Mouse (Mus musculus): ENCODE data around the gene Dgki. TPM values are rescaled to one million over a fixed set of nuclear protein-coding genes. Genes with fewer than 3 reads are reported as not detected.

The Dgki gene
- total and polyA plus RNA-seq, 3 experiments, result not detected

DNA sequence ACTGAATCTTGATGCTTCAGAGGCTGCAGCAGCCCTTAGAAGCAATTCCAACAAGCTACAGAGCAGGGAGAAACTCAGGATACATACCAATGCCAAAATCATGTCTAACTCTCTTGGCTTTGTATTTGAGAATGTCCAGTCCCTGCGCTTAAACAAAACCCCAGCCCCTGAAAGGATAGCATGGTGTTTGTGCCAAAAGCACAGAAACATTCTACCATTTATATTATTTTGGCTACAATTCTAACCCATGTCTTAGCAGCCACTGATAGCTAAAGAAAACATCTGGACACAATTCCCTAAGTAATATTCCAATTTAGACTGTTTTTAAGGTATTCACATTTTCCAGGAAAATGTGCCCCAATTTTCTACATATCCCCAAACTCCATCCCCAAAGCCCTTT is 269.0 kb downstream of the Dgki start:
- H3K27me3 ChIP-seq (ENCODE audit: control insufficient read depth in 1 of 2, insufficient read depth in 2 of 2, low read length in 2 of 2), result no peaks in the 10 kb centered on the region
- no peaks in the 10 kb centered on the region for H3K9me3 ChIP-seq (replicated peaks; ENCODE audit: insufficient read depth, low read length)
- H3K9ac ChIP-seq (ENCODE audit: control insufficient read depth, low read depth, low read length, poor library complexity, severe bottlenecking), result no peak overlapping the region
- no peak overlapping the region for H3K27ac ChIP-seq (ENCODE audit: control insufficient read depth, low read depth, low read length)
- no peaks in the 10 kb centered on the region for H3K4me1 ChIP-seq (ENCODE audit: control insufficient read depth in 1 of 2, insufficient read depth in 2 of 2, low read length in 2 of 2)
- no peak overlapping the region for H3K4me3 ChIP-seq (ENCODE audit: control insufficient read depth in 1 of 2, insufficient read depth in 1 of 2, low read depth in 2 of 2, low read length in 2 of 2)
- no peak for DNase-seq (ENCODE audit: low read depth, low spot score)
- no peaks in the 10 kb centered on the region for H3K79me2 ChIP-seq (ENCODE audit: control insufficient read depth, insufficient read depth, low read length, poor library complexity)
- H3K36me3 ChIP-seq (ENCODE audit: control insufficient read depth in 1 of 2, insufficient read depth in 2 of 2, low read length in 2 of 2), result no peaks in the 10 kb centered on the region
- no peak for TF ChIP-seq JUND (IDR thresholded peaks at IDR 0.05; ENCODE audit: low read depth, low read length)
- TF ChIP-seq CHD1 (IDR thresholded peaks at IDR 0.05; ENCODE audit: low read depth, low read length), result no peak
- TF ChIP-seq RAD21 (IDR thresholded peaks at IDR 0.05; ENCODE audit: low read depth, low read length), result no peak
- TF ChIP-seq TCF12 (IDR thresholded peaks at IDR 0.05; ENCODE audit: low read depth, low read length), result no peak
- TF ChIP-seq SMC3 (IDR thresholded peaks at IDR 0.05; ENCODE audit: low read depth, low read length), result no peak
- no peak for TF ChIP-seq BHLHE40 (IDR thresholded peaks at IDR 0.05; ENCODE audit: borderline replicate concordance, low read depth, low read length)
- TF ChIP-seq MAFK (IDR thresholded peaks at IDR 0.05; ENCODE audit: borderline replicate concordance, low read depth, low read length), result no peak
- no peak for TF ChIP-seq E2F4 (IDR thresholded peaks at IDR 0.05; ENCODE audit: borderline replicate concordance, low read depth, low read length)
- TF ChIP-seq UBTF (IDR thresholded peaks at IDR 0.05; ENCODE audit: borderline replicate concordance, insufficient read depth, low read depth, low read length), result no peak

DNA sequence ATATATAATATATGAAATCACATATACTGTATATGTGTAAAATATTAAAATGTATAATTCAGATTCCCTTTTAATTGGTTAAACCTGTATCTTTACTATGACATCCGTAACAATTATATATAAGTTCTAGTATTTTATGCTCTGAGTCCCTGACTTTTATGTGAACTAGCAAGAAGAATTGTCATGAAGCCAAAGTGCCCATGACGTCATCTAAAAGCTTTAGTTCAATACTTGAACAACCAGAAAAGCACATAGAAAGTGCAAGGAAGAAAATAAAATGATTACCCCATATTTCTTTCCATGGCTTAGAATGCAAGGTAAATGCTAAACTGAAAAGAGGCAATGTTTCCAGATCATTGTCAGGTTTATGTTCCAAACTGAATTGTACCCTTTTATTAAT is 269.6 kb downstream of the Dgki start:
- H3K27me3 ChIP-seq (ENCODE audit: control insufficient read depth in 1 of 2, insufficient read depth in 2 of 2, low read length in 2 of 2), result no peaks in the 10 kb centered on the region

DNA sequence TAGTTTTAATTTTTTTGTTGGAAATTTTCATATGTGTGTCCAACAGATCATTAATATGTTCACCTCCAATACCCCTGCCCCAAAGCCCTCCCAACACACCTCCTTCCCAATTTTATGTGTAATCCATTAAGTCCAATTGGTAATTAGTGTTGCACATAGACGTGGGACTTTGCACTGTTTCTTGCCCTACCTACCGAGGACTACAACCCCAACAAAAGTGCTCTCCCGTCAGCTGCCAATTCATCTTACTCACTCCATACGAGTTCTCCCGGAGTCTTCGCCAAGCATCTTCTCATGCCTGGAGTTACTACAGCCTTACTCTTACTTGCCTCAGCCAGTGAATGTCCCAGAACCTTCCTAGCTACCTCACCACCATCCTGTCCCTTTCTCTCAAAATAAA is 271.1 kb downstream of the Dgki start:
- Histone ChIP-seq H3K4me3 (ENCODE audit: control insufficient read depth in 1 of 2, insufficient read depth in 1 of 2, low read depth in 2 of 2, low read length in 2 of 2) (no peak overlapping the region), H3K9me3 (replicated peaks; ENCODE audit: insufficient read depth, low read length) (no peaks in the 10 kb centered on the region), H3K79me2 (ENCODE audit: control insufficient read depth, insufficient read depth, low read length, poor library complexity) (no peaks in the 10 kb centered on the region), H3K27me3 (ENCODE audit: control insufficient read depth in 1 of 2, insufficient read depth in 2 of 2, low read length in 2 of 2) (no peaks in the 10 kb centered on the region), H3K36me3 (ENCODE audit: control insufficient read depth in 1 of 2, insufficient read depth in 2 of 2, low read length in 2 of 2) (no peaks in the 10 kb centered on the region), H3K9ac (ENCODE audit: control insufficient read depth, low read depth, low read length, poor library complexity, severe bottlenecking) (no peak overlapping the region), H3K27ac (ENCODE audit: control insufficient read depth, low read depth, low read length) (no peak overlapping the region), H3K4me1 (ENCODE audit: control insufficient read depth in 1 of 2, insufficient read depth in 2 of 2, low read length in 2 of 2) (no peaks in the 10 kb centered on the region)
- TF ChIP-seq MAZ (IDR thresholded peaks at IDR 0.05; ENCODE audit: low read depth, low read length) (no peak), ZNF384 (IDR thresholded peaks at IDR 0.05; ENCODE audit: low read depth, low read length) (no peak), GATA1 (IDR thresholded peaks at IDR 0.05; ENCODE audit: low read depth, low read length) (no peak), USF2 (IDR thresholded peaks at IDR 0.05; ENCODE audit: borderline replicate concordance in 1 of 2, insufficient read depth in 1 of 2, low read depth in 1 of 2, low read length in 2 of 2) (no peak), TBP (IDR thresholded peaks at IDR 0.05; ENCODE audit: low read depth, low read length) (no peak), MYC (IDR thresholded peaks at IDR 0.05; ENCODE audit: low read depth, low read length) (no peak), GABPA (IDR thresholded peaks at IDR 0.05; ENCODE audit: low read depth, low read length) (no peak)
- no peak for DNase-seq (ENCODE audit: low read depth, low spot score)

More for the DNA sequence above, 269.6 kb downstream of the Dgki start:
- Histone ChIP-seq H3K9me3 (replicated peaks; ENCODE audit: insufficient read depth, low read length) (no peaks in the 10 kb centered on the region), H3K9ac (ENCODE audit: control insufficient read depth, low read depth, low read length, poor library complexity, severe bottlenecking) (no peak overlapping the region), H3K4me3 (ENCODE audit: control insufficient read depth in 1 of 2, insufficient read depth in 1 of 2, low read depth in 2 of 2, low read length in 2 of 2) (no peak overlapping the region), H3K79me2 (ENCODE audit: control insufficient read depth, insufficient read depth, low read length, poor library complexity) (no peaks in the 10 kb centered on the region), H3K36me3 (ENCODE audit: control insufficient read depth in 1 of 2, insufficient read depth in 2 of 2, low read length in 2 of 2) (no peaks in the 10 kb centered on the region), H3K27ac (ENCODE audit: control insufficient read depth, low read depth, low read length) (no peak overlapping the region), H3K4me1 (ENCODE audit: control insufficient read depth in 1 of 2, insufficient read depth in 2 of 2, low read length in 2 of 2) (no peaks in the 10 kb centered on the region)
- TF ChIP-seq GABPA (IDR thresholded peaks at IDR 0.05; ENCODE audit: low read depth, low read length) (no peak), SIN3A (IDR thresholded peaks at IDR 0.05; ENCODE audit: low read length) (no peak), RCOR1 (IDR thresholded peaks at IDR 0.05; ENCODE audit: low read depth, low read length) (no peak), JUND (IDR thresholded peaks at IDR 0.05; ENCODE audit: low read depth, low read length) (no peak), CTCF (IDR thresholded peaks at IDR 0.05 in 2 of 3, conservative IDR thresholded peaks at IDR 0.05 in 1 of 3; ENCODE audit: control insufficient read depth in 1 of 3, insufficient read depth in 1 of 3, low read depth in 2 of 3, low read length in 3 of 3, poor library complexity in 1 of 3, severe bottlenecking in 1 of 3) (no peak), BHLHE40 (IDR thresholded peaks at IDR 0.05; ENCODE audit: borderline replicate concordance, low read depth, low read length) (no peak), MEF2A (IDR thresholded peaks at IDR 0.05; ENCODE audit: extremely low read depth, insufficient replicate concordance, low read depth, low read length, poor library complexity, severe bottlenecking) (no peak), MAFK (IDR thresholded peaks at IDR 0.05; ENCODE audit: borderline replicate concordance, low read depth, low read length) (no peak), POLR2AphosphoS2 (IDR thresholded peaks at IDR 0.05; ENCODE audit: low read length) (no peak)
- DNase-seq (ENCODE audit: low read depth, low spot score), result no peak
